Mouse (Mus musculus) urinary bladder, postnatal 36 days (tissue): ENCODE measurements around the gene Tead1.

ENCODE experiments used
- DNase-seq, 2 experiments: peaks; one replicate each; pipeline ENCODE4 v3.0.0; 2022; ENCODE audit warnings: low spot score in 2 of 2, mixed read lengths in 1 of 2

Tead1 gene

DNA sequence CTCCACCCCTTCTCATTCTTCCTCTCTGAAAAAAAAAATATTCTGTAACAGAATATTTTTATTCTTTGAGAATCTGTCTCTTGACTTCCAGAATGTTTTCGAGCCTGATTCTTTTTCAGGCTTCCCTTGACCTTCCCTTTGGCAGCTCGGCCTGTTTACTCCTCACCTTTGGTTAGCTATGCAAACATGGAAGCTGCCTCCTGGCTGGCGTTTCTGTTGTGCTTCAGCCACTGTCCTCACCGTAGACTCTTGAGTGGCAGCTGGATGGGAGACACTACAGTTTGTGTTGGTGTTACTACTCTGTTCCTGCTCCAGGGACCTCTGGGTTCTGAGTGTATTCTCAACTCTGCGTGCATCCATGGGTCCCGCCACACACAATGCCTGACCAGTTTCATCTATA is 176.3 kb downstream of the Tead1 start:
- no peak for DNase-seq

DNA sequence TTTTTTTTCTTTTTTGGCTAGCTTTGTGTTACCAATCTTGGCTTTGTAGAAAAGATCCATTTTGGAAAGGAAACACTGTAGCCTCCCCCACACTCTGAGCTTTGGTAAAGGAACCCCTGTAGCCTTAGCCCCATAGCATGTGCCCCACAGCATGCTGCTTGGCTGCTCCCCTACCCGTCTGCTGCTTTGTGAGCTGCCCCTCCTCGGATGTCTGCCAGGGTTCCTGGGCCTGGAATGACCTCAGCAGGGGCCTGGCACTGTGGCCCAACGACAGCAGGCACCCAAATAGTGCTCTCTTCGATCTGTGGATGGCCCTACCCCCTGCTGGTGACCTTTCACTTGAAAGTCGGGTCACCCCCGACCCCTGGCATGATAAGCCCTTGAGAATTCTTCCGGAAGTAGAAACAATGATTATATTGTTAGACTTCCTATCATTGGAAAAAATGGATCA is 177.0 kb downstream of the Tead1 start:
- DNase-seq = no peak

DNA sequence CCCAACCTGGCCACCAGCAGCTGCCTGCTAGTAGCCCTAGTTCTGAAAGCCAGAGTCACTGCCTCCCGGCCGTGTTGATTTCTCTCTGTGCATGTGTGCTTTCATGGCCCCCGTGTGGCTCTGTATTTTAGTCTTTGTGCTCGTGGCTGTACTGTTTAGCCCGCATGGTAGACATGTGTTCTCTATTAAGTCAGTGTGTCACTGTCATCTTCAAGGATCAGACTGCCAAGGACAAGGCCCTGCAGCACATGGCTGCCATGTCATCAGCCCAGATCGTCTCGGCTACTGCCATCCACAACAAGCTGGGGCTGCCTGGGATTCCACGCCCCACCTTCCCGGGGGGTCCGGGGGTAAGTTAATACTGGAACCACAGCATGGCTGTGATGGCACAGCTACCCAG is 177.5 kb downstream of the Tead1 start:
- no peak for DNase-seq

DNA sequence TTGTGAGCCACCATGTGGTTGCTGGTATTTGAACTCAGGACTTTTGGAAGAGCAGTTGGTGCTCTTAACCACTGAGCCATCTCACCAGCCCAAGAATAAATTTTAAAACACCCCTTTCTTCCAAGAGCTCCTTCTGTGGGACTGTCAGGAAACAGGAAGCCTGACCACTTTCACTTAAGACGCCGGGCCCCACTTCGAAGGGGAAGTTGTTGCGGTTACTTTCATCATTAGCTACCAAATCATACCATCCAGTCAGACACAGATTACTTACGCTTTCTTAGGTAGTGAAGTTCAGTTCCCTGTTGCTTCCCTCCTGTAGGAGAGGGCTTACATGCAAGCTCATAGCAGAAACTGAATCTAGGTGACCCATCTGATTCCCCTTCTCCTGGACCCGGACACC is 180.8 kb downstream of the Tead1 start:
- DNase-seq = no peak

DNA sequence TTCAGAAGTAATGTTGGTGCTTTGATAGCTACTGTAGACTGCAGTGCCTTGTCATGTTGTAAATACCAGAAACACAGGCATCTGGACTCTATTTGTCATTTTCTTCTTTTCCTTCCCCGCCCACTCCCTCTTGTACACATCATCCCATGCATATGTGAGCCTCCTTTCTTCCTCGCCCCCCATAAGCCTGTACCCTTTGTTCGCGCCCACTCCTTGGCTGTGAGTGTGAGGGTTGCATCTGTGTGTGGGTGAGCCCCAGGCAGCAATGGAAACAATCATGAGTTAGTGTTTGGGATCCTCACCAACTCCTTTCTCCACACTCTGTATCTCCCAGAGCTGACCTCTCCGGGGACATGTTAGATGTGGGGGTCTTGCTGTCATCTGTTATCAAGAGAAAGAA is 183.0 kb downstream of the Tead1 start:
- no peak for DNase-seq

DNA sequence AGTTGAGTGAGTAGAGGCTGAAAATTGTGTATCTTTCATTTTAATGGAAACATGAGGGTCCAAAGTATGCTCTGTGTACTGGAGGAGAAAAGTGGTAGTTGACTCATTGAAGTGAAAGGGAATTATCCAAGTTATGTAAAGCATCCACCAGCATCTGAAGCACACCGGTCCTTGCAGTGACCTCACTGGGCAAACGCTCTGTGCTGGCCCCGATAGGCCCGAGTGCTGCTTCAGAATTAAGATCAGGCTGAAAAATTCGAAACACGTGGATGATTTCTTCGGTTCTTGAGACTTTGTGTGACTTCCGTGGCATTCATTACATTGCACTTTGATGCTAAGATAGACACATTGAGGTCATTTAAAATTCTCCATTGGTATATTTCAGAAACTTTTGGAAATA is 185.1 kb downstream of the Tead1 start:
- DNase-seq = no peak

DNA sequence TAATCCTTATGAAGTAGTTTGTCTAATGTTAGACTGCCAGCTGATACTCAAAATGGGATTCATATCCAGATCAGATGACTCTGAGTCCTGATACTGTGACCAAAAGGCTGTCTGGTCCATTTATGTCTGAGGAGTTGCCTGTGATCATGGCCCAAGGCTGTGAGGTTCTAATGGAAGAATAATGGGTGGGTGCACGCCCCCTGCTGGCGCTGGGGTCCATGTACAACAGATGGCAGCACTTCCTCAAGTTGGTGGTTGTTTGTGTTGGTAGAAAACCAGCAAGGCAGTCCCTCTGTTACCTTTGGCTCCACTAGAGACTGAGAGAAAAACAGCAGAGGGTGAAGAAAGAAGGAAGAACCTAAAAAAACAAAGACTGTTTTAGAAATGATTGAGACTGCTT is 186.6 kb downstream of the Tead1 start:
- peak; percentile 48 to 72 for DNase-seq

DNA sequence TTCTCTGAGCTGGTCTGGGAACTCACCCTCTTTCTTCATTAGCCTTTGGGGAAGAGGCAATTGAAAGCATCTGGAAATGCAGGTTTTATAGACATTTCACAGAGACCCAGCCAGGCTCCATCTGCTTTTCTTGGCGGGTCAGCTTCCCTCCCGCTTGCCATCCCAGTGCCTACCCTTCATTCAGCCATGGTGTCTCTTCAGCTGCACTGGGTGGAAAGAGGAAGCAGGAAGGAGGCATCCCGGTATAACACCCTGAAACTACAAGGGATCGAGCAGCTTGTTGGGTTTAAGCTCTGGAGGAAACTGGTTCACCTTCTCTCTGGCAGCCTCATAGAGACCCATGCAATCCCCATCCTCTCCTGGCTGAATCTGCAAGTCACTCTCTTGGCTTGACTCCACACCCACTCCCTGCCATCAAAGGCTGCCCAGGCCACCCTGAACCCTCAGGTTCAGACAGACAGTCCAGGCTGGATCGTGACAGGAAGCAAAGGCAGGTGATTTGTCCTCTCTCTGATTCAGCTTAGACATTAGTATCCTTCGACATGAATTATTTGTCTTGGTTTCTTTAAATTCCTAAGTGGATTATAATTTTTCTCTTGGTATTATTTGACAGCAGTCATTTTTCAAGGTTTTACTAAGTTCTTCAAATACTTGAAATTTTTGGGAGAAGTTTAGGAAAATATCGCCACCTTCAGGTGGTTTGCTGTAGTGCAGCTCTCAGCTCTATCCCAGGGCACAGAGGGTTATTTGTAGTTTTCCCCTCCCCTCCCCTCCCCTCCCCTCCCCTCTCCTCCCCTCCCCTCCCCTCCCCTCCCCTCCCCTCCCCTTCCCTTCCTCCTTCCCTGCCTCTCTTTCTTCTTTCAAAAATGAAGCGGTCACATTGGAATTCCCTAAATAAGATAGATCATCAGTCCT is 189.7 kb downstream of the Tead1 start:
- peak; percentile 45 to 48 for DNase-seq

DNA sequence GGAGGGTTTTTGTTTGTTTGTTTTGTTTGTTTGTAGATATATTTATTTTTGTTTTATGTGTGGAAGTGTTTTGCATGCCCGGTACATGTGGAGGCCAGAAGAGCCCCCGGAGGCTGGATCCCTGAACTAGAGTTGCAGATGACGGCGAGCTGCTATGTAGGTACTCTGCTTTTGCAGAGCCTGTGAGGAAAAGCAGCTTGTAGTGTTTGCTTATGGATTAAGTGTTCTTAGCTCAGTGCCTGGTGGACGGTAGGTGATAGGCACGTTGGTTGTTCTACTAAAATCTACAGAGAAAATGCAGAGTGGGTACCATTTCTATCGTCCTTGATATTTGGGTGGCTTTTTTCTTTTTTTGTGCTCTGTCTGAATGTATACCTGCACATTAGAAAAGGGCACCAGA is 192.6 kb downstream of the Tead1 start:
- no peak for DNase-seq

DNA sequence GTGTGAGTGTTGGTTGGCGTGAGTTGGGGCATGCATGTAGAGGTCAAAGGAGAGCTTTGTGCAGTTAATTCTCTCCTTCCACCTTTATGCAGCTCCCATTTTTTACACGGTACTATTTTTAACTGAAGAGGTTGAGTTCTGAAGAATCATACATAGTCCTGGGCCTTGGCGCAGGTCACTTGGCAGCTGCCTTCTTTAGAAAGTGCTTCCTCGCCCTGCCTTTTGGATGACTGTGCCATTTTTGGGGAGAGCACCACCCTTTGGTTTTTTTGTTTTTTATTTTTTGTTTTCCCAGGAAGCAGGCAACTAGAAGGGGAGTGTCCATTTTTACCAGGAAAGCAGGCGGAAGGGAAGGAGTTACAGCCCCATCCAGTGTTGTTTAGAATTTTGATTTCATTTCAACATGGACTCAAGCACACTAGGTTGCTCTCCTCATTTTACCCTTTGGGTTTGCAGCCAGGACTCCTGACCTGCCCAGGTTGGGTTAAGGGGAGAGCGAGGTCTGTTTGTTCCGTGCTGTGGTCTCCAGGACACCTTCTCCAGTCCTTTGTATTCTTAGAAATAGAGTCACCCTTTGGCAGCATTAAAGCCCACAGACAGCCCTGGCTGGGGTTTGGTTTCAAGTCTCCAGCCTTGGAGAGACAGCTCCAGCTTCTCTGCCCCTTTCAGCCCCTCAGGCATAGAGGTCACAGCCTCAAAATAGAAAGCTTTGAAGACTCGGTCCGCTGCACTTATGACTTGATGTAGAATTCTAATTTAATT is 193.5 kb downstream of the Tead1 start:
- DNase-seq = no peak

DNA sequence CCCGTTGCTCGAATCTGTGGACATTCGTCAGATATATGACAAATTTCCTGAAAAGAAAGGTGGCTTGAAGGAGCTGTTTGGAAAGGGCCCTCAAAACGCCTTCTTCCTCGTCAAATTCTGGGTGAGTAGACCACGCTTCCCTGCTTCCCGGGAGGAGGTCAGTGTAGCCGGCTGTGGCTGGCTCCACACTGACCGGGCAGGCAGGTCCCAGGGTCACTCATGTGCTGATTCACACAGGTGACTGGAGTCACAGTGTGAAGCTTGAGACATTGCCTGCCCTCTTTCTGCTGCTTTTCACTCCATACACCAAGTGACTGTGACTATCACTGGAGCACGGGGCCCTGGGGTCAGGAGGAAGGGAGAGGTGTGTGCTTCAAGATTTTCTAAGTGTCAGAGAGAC is 197.0 kb downstream of the Tead1 start:
- no peak for DNase-seq

DNA sequence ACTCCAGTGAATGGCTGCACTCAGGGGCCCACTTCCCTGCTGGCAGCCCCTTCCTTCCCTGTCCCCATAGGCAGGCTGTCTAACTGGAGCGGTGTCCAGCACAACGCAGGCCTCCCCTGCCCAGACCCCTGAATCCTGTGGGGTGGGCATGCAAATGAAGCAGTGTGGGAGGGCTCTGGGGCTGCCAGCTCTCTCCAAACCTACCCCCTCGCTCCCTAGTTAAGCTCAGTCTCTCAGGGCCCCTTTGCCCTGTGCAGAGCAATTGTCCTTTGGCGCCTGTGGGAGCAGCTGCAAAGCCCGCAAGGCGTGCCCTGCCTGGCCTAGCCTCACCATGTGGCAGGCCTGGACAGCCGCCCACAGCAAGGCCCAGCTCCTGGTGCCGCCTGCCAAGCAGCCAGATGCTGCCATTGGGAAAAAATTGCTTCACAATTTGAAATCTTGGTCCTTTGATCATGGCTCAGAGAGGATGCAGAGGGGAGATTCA is 204.7 kb downstream of the Tead1 start:
- DNase-seq = peak in 1 of 2 experiments; percentile 67

DNA sequence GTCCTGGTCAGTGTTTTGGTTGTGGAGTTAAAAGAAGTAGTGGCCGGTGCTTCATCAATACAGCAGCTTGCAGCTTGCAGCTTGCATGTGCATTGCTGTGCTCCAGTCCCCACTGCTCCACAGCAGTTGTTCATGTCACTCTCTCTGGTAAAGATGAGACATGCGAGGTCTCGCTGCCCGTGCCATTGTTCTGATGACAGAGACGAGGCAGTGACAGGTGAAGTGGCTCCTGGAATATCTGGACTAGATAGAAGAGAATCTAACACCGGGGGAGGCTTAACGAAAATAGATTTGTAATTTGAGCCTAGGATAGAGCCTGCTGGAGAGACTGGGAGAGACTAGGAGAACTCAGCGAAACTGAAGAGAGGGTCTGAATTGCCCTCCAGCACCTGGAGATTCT is 206.4 kb downstream of the Tead1 start:
- DNase-seq = no peak

DNA sequence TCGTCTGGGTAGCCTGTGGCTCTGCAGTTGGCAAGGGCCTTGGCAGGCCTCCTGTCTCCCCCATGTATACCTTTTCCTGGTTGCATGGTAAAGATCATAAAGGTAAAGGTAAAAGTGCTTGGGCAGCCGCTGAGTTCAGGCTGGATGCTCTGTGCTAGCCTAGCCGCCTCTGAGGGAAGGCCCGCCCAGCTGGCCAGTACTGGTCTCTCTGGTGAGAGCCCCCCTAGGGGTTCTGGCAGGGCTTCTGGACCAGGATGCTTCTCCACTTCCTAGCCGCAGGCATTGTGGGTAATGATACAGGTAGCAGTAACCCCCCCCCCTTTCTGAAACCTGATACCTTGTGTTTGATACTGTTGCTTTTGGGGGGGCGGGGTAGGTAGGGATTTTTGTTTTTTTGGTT is 212.8 kb downstream of the Tead1 start:
- no peak for DNase-seq

DNA sequence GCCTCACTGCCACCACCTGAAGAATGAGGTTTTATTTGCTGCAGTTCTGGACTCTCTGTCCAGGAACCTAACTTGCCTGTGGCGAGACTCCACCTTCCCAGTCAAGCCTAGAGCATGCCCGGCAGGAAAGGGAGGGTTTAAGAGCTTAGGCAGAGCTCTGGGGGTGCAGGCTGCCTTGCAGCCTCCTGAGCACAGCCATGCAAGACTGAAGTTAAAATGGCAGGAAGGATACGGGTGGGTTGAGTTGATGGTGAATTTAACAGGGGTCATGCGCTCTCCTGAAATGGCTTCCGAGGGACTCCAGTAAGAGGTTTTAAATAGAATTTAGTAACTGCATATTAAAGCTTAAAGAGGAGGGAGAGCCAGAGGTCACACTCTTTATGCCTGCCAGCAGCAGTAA is 213.5 kb downstream of the Tead1 start:
- no peak for DNase-seq

DNA sequence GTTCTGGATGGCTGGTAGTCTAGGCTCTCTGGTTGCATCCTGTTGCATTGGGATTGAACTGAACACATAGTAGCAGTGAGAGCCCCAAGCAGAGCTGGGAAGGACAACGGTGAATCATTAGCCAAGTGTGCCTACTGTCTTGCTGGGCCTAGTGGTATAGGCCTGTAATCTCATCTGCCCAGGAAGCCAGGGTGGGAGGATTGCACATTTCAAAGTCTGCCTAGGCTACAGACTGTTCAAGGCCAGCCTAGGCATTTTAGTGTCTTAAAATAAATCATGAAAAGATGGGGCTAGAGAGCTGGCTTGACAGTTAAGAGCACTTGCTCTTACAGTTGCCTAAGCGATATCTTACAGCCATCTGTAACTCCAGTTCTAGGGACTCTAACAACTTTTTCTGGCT is 217.2 kb downstream of the Tead1 start:
- no peak for DNase-seq

DNA sequence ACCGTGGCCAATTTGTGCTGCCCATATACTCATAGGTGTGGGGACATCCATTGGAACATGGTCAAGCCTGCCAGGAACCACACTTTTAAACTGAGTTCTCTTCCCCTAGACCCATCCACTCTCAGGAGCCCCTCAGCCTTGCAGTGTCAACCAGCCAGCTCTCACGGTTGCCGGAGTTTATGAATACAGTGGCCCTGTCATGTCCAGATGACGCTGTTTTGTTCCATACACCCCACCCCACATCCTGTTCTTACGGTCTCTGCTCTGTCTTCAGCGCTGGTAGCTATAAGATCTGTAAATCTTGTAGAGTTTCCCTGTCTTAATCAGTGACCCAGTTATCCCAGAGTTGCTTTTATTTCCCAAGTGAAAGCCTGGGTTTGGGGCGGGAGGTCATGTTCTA is 222.6 kb downstream of the Tead1 start:
- no peak for DNase-seq

DNA sequence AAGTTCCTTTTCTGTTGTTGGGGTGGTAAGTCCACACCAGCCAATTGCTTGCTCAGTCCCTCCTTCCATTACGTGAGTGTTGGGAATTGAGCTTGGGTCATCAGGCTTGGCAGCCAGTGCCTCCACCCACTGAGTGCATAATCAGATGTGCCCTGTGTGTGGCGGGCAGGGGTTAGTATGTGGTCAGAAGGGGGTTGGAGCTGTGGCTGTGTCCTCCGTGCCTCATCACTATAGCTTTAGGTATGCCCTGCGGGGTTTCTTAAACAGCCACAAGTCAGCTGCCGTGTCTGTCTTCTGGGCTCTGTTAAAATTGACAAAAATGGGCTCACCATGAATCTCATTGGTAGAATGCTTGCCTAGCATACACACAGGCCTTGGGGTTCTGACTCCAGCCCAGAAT is 227.7 kb downstream of the Tead1 start:
- no peak for DNase-seq

DNA sequence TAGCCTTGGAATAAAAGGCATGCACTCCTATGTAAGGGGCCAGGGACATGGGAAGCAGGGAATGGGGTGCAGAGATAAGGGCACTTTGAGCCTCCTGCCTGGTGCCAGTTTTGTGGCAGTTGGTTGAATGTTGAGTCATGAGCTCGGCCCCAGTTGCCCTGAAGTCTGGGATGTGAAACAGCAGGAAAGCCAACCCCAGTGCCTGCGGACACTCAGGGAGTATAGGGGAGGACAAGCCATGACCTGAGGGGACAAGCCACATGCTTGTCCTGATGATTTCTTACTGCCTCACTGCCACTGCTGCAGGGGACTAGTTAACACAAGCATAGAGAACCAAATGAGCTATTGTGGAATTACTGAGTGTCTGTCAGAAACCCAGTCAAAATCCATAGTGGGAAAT is 228.3 kb downstream of the Tead1 start:
- DNase-seq = no peak

DNA sequence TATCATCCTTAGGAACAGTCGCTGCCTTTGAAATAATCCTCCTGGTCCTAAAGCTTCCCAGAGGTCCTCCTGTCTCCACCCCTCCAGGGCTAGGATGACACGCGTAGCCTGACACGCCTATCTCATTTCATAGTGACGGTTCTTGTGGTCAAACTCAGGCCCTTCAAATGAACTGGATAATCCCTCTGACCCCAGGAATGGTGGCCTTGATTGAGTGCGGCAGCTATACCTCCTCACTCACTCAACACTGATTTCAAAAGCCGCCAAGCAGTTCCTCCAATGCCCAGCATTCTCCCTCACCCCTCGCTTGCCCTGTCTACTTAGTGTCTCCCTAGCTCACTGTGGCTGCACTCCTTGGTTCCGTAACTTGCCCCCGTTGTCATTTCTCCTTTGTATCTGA is 230.0 kb downstream of the Tead1 start:
- DNase-seq = no peak

DNA sequence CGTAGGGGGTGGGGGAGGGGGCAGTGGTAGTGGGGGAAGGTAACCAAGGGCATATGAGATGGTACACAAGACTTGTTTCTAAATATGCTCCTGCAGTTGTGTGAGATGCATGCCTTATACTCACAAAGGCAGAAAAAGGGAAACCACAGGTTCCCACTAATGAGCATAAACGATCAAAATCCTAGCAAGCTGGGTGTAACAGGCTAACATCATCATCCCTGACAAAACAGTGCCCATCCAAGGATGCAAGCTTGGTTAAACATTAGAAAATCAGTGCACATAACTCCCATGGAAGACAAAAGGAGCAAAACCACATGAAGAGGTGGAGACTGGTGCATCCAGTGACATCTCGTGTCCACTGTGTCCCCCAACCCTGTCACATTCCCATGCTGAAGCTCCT is 233.9 kb downstream of the Tead1 start:
- no peak for DNase-seq

DNA sequence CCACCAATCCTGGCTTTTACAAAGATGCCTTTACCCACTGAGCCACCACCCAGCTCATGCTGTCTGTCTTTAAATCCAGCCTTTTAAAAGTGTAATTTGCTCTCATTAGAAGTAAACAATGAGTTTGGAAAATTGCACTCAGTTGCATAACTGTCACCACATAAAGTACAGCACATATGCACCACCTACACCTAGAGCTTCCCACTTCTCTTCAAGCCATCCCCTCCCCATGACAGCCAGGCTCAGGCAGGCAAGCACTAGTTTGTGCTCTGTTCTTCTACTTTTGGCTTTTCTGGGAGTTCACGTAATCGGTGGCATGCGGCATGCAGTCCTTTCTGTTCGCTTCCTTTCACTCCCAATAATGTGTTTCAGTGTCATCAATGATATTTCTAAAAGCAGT is 236.5 kb downstream of the Tead1 start:
- DNase-seq = no peak
